Mouse (Mus musculus): ENCODE results near the gene Tnnc1.

Gene Tnnc1

GRCm38 (mm10) chr14:31208084-31208483 is at the start of gene Tnnc1:
TSS of gene Tnnc1 (plus strand) at chr14:31208312.
- no peak for DNase-seq (ENCODE audit: low spot score in 2 of 2)

GRCm38 (mm10) chr14:31160196-31161150 is 47.6 kb upstream of the Tnnc1 start:
- DNase-seq (ENCODE audit: low spot score in 2 of 2), result no peak

- no peak for DNase-seq (ENCODE audit: low spot score in 2 of 2)
Measured at GRCm38 (mm10) chr14:31161191-31161590, 46.9 kb upstream of the Tnnc1 start.

DNA sequence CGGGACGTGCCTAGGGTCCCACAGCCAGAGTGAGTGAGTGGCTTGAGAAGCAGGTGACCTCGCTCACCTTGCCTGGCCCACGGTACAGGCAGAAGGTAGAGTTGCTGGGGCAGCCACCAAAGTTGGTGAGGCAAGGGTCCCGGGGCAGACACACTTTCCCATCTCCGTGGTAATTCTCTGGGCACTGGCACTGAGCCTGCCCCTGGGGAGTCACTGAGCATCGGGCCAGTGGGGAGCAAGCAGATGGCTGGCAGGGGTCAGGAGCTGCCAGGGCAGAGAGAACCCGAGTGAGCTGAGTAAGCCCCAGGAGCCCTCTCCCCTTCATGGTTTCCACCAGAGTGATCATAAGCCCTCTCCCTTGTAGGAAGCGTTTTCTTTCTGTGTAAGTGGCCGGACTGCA is 46.5 kb upstream of the Tnnc1 start:
- DNase-seq (ENCODE audit: low spot score in 2 of 2), result no peak

- no peak for DNase-seq (ENCODE audit: low spot score in 2 of 2)
Measured at GRCm38 (mm10) chr14:31164067-31164466, 44.0 kb upstream of the Tnnc1 start.

DNA sequence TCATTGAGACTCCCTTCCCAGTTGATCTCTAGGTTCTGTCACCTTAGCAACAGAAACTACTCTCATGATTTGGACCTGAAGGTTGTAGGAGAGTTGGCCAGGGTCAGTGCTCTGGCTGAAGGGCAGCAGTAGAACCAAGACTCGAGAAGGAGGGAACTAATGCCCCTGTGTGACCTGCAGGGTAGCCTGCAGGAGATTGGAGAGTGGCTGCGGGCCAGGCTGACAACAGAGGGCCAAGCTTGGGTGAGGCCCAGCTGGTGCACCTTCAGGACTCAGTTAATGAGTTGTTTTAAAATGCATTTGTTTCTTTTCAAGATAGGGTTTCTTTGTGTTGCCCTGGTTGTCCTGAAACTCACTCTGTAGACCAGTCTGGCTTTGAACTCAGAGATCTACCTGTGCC is 43.1 kb upstream of the Tnnc1 start:
- DNase-seq (ENCODE audit: low spot score in 2 of 2), result no peak

- no peak for DNase-seq (ENCODE audit: low spot score in 2 of 2)
Measured at GRCm38 (mm10) chr14:31165458-31165857, 42.7 kb upstream of the Tnnc1 start.

DNA sequence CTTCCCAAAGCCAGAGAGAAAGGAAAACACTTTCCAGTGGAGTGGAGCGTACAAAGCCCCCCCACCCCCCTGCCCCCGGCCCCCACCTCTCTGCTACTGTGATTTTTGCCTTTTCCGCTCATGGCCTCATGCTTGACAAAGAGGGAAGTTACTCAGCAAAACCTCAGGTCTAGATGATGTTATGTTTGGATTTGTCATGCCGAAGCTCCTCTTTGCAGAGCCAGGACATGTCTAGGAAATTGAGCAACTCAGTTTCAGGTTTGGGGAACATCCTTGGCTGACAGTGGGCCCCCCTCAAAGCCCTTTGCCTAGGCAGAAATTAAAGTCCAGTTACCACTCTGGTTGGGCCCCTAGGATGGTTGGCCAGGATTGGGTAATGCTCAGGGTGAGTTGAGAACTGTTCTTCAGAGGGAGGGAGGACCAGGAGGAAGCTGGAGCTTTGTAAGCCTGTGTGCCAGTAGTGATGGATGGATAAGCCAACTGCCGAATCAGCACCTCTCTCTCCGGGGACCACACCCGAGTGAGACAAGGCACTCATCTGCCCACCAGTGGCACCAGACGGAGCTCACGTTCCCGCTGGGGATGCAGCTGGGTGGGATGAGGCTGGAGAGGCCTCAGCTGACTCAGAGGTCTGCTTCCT is 42.0 kb upstream of the Tnnc1 start:
- DNase-seq (ENCODE audit: low spot score in 2 of 2), result no peak

- no peak for DNase-seq (ENCODE audit: low spot score in 2 of 2)
Measured at GRCm38 (mm10) chr14:31166827-31167226, 41.3 kb upstream of the Tnnc1 start.

DNA sequence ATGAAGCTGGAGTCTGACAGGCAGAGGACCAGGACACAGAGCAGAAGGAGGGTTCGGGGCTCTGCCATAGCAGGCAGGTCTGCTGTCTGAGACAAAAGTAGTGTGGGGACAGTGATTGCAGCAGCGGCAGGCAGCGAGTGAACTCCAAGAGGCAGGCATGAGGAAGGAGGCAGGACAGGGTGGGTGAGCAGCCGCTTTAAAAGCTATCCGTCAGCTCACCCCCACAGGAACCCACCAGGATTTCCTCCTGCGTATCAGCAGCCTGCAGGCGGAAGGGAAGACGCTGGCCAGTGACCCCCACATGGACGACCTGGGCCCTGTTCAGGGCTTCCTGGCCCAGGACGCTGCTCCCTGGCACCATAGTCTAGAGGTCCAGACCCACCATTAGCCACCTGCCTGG is 39.7 kb upstream of the Tnnc1 start, which contains the start of gene Stab1:
Stab1 (minus strand) TSS at position 217 of the 400 bp plus-strand sequence.
- no peak for DNase-seq (ENCODE audit: low spot score in 2 of 2)

DNA sequence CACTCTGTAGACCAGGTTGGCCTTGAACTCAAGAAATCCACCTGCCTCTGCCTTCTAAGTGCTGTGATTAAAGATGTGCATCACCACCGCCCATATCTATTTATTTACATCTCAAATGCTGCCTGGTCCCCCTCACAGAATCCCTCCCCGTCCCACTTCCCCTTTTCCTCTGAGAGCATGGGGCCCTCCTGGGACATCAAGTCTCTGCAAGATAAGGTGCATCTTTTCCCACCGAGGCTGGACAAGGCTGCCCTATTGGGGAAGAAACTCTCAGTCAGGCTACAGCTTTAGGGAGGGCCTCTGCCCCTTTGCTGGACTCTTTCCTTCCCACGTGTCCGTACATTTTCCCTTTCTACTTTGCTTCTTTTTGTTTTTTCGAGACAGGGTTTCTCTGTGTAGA is 38.6 kb upstream of the Tnnc1 start:
- DNase-seq (ENCODE audit: low spot score in 2 of 2), result no peak

- no peak for DNase-seq (ENCODE audit: low spot score in 2 of 2)
Measured at GRCm38 (mm10) chr14:31170963-31171362, 37.1 kb upstream of the Tnnc1 start.

GRCm38 (mm10) chr14:31171386-31171785 is 36.7 kb upstream of the Tnnc1 start:
- DNase-seq (ENCODE audit: low spot score in 2 of 2), result no peak

GRCm38 (mm10) chr14:31171821-31172220 is 36.3 kb upstream of the Tnnc1 start:
- no peak for DNase-seq (ENCODE audit: low spot score in 2 of 2)

DNA sequence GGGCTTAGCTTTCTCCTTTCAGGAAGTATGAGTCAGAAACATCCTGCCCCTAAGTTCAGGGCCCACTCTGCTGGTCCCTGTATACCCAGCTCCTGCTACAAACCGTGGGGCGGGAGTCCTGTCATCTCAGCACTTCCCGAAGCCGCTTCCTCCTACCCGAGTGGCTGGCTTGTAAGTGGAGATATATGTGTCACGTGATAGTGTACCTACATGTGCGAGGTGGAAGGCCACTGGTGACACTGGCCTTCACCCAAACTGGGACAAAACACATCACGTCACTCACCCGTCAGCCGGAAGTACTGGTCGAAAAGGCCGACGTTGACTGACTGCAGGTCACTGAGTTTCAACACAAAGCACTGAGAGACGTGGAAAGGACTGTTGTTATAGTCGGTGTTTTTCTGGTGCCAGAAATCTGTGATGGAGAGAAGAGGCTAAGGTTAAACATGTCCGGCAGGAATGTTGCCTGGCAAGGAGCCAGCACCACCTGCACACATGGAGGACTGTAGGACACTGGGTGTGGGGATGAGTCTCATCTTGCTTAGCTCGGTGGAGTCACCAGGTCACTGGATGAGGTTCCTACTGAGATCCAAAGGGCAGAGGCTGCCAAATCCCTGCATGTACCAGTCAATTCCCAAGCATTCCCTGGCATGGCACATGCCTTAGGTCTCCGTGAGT is 35.2 kb upstream of the Tnnc1 start:
- DNase-seq (ENCODE audit: low spot score in 2 of 2), result no peak

DNA sequence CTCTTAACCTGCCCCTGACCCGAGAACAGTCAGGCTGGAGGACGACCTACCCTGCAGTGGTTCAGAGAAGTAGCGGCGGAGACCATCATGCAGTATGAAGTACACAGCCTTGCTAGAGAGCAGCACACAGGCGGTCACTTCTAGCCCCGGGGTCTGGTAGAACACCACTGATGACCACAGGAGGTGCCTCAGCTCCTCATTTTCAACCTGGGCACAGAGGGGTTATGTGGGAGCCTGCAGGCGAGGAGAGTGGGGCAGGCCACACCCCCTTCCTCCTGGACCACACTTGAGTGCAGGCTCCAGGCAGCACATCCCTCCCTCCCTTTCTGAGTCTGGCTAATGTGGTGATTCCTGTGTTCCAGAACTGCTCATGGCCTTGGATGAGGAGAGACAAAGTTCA is 34.6 kb upstream of the Tnnc1 start:
- no peak for DNase-seq (ENCODE audit: low spot score in 2 of 2)

DNA sequence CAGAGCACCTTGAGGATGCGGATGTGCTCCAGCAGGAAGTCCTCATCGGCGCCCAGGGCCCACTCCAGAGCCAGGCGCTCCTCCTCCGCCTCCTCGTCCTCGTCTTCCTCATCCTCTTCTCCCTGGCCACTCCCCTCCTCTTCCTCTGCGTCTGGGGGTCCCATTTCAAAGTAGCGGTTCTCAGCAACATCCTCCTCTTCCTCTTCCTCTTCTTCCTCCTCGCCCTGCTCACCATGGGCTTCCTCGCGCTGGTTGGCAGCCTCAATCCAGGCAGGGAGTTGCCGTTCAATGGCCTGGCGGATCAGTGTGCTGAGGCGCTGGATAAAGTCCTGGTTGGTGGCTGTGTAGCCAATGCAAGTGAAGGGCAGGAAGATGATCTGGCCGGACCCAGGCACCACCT is 30.8 kb upstream of the Tnnc1 start:
- no peak for DNase-seq (ENCODE audit: low spot score in 2 of 2)

DNA sequence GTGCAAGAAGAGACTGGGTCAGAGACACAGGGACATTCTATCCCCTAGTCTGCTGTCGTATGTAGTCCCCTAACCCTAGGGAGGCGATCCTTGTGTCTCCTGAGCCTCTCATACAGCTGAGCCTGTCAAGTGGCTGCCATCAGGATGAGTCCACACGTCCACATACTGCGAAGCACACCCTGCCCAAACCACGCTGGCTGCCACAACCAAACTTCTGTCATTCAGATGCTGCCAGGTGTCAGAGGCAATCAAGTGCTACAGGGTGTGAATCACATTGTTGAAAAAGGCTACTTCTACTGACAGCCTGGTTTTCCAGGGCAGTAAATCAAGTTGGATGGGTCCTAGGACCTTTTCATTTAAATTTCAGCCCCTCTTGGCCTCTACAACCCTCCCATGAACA is 30.4 kb upstream of the Tnnc1 start:
- DNase-seq (ENCODE audit: low spot score in 2 of 2), result no peak

GRCm38 (mm10) chr14:31179677-31180365 is 28.3 kb upstream of the Tnnc1 start:
- DNase-seq (ENCODE audit: low spot score in 2 of 2), result no peak

DNA sequence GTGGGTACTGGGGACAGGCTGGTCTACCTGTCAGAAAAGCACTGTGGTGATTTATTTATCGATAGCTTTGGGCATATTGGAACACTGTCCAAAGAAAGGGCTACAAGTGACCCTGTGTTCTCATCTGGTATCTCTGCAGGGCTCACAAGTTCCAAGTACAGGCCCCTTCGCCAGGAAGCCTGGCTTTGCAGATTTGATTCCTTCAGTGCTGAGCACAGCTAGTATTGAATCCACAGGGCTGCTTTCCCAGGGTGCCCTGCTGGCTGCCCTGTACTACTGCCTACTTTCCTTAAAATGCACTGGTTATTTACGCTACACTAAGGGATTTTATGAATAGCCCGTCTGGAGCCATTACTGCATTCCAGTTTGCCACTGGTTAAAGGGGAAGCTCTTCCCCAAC is 26.6 kb upstream of the Tnnc1 start:
- DNase-seq (ENCODE audit: low spot score in 2 of 2), result no peak

DNA sequence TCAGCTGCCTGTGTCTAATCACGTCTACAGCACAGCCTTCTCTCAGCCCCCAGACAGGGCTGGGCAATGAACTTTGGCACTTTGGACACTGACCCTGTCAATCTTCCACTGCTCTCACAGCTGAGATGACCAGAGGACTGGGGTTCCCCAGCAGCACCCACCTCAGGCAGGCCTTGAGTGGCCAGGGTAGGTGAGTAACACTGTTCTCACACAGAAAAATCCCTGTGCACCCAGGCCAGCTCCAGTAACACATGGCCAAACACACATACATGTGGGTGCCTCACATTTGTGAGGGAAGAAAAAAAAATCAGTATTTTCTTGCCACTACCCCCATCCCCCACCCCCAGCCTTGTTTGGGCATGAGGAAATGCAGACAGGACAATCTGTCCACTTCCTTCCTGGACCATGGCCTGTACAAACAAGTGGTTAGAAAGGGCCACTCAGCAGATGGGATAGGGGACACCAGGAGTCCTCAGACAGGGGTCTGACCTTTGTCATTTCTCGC is 25.3 kb upstream of the Tnnc1 start:
- DNase-seq (ENCODE audit: low spot score in 2 of 2), result no peak

GRCm38 (mm10) chr14:31183541-31183940 is 24.6 kb upstream of the Tnnc1 start:
- DNase-seq (ENCODE audit: low spot score in 2 of 2), result no peak

All from frontal cortex, postnatal 14 days (tissue).